20 mouse cellular contexts compared by ENCODE assay signal in the genomic region with DNA sequence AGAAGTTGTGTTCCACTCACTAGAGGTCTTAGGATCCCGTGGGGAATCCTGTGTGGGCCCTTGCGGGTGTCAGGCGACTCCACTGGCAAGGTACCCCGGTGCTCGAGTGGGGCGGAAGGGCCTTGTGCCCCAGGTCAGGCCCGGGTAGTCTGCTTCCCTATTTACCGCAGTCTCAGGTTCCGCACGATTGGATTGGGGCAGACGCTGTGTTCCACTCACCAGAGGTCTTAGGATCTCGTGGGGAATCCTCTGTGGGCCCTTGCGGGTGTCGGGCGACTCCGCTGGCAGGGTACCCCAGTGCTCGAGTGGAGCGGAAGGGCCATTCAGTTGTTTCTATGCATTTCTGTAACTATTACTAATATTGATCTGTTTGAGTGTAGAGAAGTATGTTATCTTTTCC. TPM values are rescaled to one million over a fixed set of nuclear protein-coding genes. Genes with fewer than 3 reads are reported as not detected.
A peak's percentile ranks its signal among the peaks of the same experiment; 100 is the strongest.
DNase-seq lines count a peak whose midpoint lies in the region; TF ChIP-seq lines count a peak whose summit lies in the region.
"Not testable (repeated sequence)": the region's sequence is repeated elsewhere in the genome, so short reads cannot be mapped to it uniquely, and the experiment has no call there.
"Had no signal": no experiment of that assay in that cellular context is flagged by ENCODE, and none has a peak within 500 bp of the region (broad histone marks: within the 10 kb centered on the region; RNA-seq: fewer than 3 reads in every experiment).

No protein-coding gene starts in this region.

- TF ChIP-seq POLR2A in MEL (IDR thresholded peaks at IDR 0.05; ENCODE audit: control insufficient read depth in 1 of 2, insufficient read depth in 1 of 2, low read depth in 1 of 2, low read length in 2 of 2, poor library complexity in 1 of 2) = not testable (repeated sequence)

- H3K9ac ChIP-seq in MEL (ENCODE audit: control insufficient read depth, low read depth, low read length, poor library complexity, severe bottlenecking) = not testable (repeated sequence)

- not testable (repeated sequence) for H3K27me3 ChIP-seq in MEL (ENCODE audit: control insufficient read depth in 1 of 2, insufficient read depth in 2 of 2, low read length in 2 of 2)

- DNase-seq in MEL (ENCODE audit: low read depth, low spot score) (peak; percentile 0), MN1 (ENCODE audit: low spot score) (peak; percentile 2), adipocyte (ENCODE audit: low spot score) (peak; percentile 0)
- DNase-seq in heart, adult 11 months = peak; percentile 84

- not testable (repeated sequence) for H3K36me3 ChIP-seq in MEL (ENCODE audit: control insufficient read depth in 1 of 2, insufficient read depth in 2 of 2, low read length in 2 of 2)

- TF ChIP-seq RAD21 in MEL (IDR thresholded peaks at IDR 0.05; ENCODE audit: low read depth, low read length) = not testable (repeated sequence)

- not testable (repeated sequence) for TF ChIP-seq EP300 in MEL (IDR thresholded peaks at IDR 0.05; ENCODE audit: low read depth in 1 of 2, low read length in 2 of 2)

- H3K4me1 ChIP-seq in MEL (ENCODE audit: control insufficient read depth in 1 of 2, insufficient read depth in 2 of 2, low read length in 2 of 2) = not testable (repeated sequence)

- not testable (repeated sequence) for TF ChIP-seq CTCF in MEL (IDR thresholded peaks at IDR 0.05 in 2 of 3, conservative IDR thresholded peaks at IDR 0.05 in 1 of 3; ENCODE audit: control insufficient read depth in 1 of 3, insufficient read depth in 1 of 3, low read depth in 2 of 3, low read length in 3 of 3, poor library complexity in 1 of 3, severe bottlenecking in 1 of 3)

- not testable (repeated sequence) for H3K4me3 ChIP-seq in MEL (ENCODE audit: control insufficient read depth in 1 of 2, insufficient read depth in 1 of 2, low read depth in 2 of 2, low read length in 2 of 2)

- not testable (repeated sequence) for H3K9me3 ChIP-seq in MEL (replicated peaks; ENCODE audit: insufficient read depth, low read length)

- not testable (repeated sequence) for H3K27ac ChIP-seq in MEL (ENCODE audit: control insufficient read depth, low read depth, low read length)

- not testable (repeated sequence) for H3K79me2 ChIP-seq in MEL (ENCODE audit: control insufficient read depth, insufficient read depth, low read length, poor library complexity)

RNA-seq across cellular contexts. Expression of gene Gm5773, which starts 18.8 kb away (rescaled TPM):
- not detected in 2 replicates for total RNA-seq in MEL (2012; rRNA removed)
- not detected for polyA plus RNA-seq in MEL (2012; ENCODE audit: insufficient read depth in 1 of 2, insufficient read length in 2 of 2, low read depth in 1 of 2, low replicate concordance in 2 of 2, missing spikeins in 1 of 2)
- total RNA-seq: adrenal gland, adult 18-20 months; adrenal gland, adult 2 months; adrenal gland, adult 8-10 months; adrenal gland, postnatal 10 days; adrenal gland, postnatal 14 days; adrenal gland, postnatal 25 days; adrenal gland, postnatal 36 days; adrenal gland, postnatal 4 days; CH12.LX; G1E had no signal
- polyA plus RNA-seq: activated CD4-positive, CD25-positive, alpha-beta regulatory T cell, adult 4 months; adrenal gland, adult 2 months; brain, embryonic 14.5 days; C2C12; CD4-positive, CD25-positive, alpha-beta regulatory T cell, adult 4 months; cerebellum, adult 2 months; G1E; Patski had no signal

RNA-seq across cellular contexts. Expression of gene Tdpoz4, which starts 42.2 kb away (rescaled TPM):
- not detected in 2 replicates for total RNA-seq in MEL (2012; rRNA removed)
- not detected for polyA plus RNA-seq in MEL (2012; ENCODE audit: insufficient read depth in 1 of 2, insufficient read length in 2 of 2, low read depth in 1 of 2, low replicate concordance in 2 of 2, missing spikeins in 1 of 2)
- total RNA-seq: adrenal gland, adult 18-20 months; adrenal gland, adult 2 months; adrenal gland, adult 8-10 months; adrenal gland, postnatal 10 days; adrenal gland, postnatal 14 days; adrenal gland, postnatal 25 days; adrenal gland, postnatal 36 days; adrenal gland, postnatal 4 days; CH12.LX had no signal
- polyA plus RNA-seq: activated CD4-positive, CD25-positive, alpha-beta regulatory T cell, adult 4 months; adrenal gland, adult 2 months; brain, embryonic 14.5 days; CD4-positive, CD25-positive, alpha-beta regulatory T cell, adult 4 months; cerebellum, adult 2 months; G1E; Patski had no signal

Comparison
In these comparisons a context has a peak if more than half of its experiments do, and no peak if none do; other contexts are left out.
1. DNase-seq: peak in every context shown above with its lines; median percentile 84 in heart, adult 11 months; 2 in MN1; 0 in MEL; 0 in adipocyte.